In genomic region chr12:5375616-5376461, GRCm38 (mm10) we compare ENCODE assay signal across 8 mouse cellular contexts. TPM values are rescaled to one million over a fixed set of nuclear protein-coding genes. Genes with fewer than 3 reads are reported as not detected.
A peak's percentile ranks its signal among the peaks of the same experiment; 100 is the strongest.
DNase-seq lines count a peak whose midpoint lies in the region; ATAC-seq and TF ChIP-seq lines count a peak whose summit lies in the region.

TSS of gene Klhl29 (minus strand) at chr12:5375682.

- H3K4me3 ChIP-seq in hindbrain, embryonic 10.5 days: peak within 1 kb of the TSS; percentile 85
- peak within 1 kb of the TSS; percentile 68 for H3K4me3 ChIP-seq in lung, embryonic 14.5 days (ENCODE audit: low read depth, low read length)

- peaks cover 48% of the 10 kb centered on the region for H3K4me1 ChIP-seq in hindbrain, embryonic 10.5 days (replicated peaks)
- H3K4me1 ChIP-seq in lung, embryonic 14.5 days (ENCODE audit: insufficient read depth): peaks cover 5% of the 10 kb centered on the region; the same call in 1 of the 2 replicates

- peak within 1 kb of the TSS; percentile 92 for H3K27ac ChIP-seq in hindbrain, embryonic 10.5 days
- H3K27ac ChIP-seq in lung, embryonic 14.5 days (ENCODE audit: low read depth): no peak within 1 kb of the TSS

- TF ChIP-seq CTCF in lung, embryonic 14.5 days (IDR thresholded peaks at IDR 0.05; ENCODE audit: low read depth): no peak

- H3K4me2 ChIP-seq in lung, embryonic 14.5 days: peak within 1 kb of the TSS; percentile 97

- H3K27me3 ChIP-seq in hindbrain, embryonic 10.5 days (ENCODE audit: insufficient read depth, poor library complexity, severe bottlenecking): peaks cover 49% of the 10 kb centered on the region
- peaks cover 52% of the 10 kb centered on the region for H3K27me3 ChIP-seq in lung, embryonic 14.5 days (ENCODE audit: insufficient read depth, low read length)

- no peaks in the 10 kb centered on the region for H3K9me3 ChIP-seq in hindbrain, embryonic 10.5 days
- H3K9me3 ChIP-seq in lung, embryonic 14.5 days (ENCODE audit: low read depth, low read length): no peaks in the 10 kb centered on the region

- peak within 1 kb of the TSS; percentile 60 for H3K9ac ChIP-seq in lung, embryonic 14.5 days

- H3K36me3 ChIP-seq in hindbrain, embryonic 10.5 days: no peaks in the 10 kb centered on the region
- H3K36me3 ChIP-seq in lung, embryonic 14.5 days (ENCODE audit: insufficient read depth): no peaks in the 10 kb centered on the region

- peak; percentile 91 to 96 for DNase-seq in adrenal gland, adult (ENCODE audit: inconsistent age in 2 of 2, low spot score in 1 of 2)
- DNase-seq in cerebellum, postnatal 14 days: peak; percentile 97 to 98
- peak; percentile 72 to 75 for DNase-seq in frontal cortex, postnatal 14 days (ENCODE audit: low spot score in 2 of 2)
- peak; percentile 85 for DNase-seq in hindbrain, embryonic 10.5 days (ENCODE audit: low spot score)
- DNase-seq in layer of hippocampus, postnatal 10 days (ENCODE audit: low spot score in 2 of 2): peak; percentile 87 to 93
- peak; percentile 91 for DNase-seq in lung, embryonic 14.5 days
- peak; percentile 92 for DNase-seq in retina, postnatal 1 day
- DNase-seq in B cell, adult 2 months: no peak

- peak; percentile 94 for ATAC-seq in lung, embryonic 14.5 days (ENCODE audit: insufficient read depth)

- WGBS in hindbrain, embryonic 10.5 days: under 1% methylated on average over 56 of the region's 66 CpGs
- under 1% methylated on average over 62 of the region's 66 CpGs for WGBS in lung, embryonic 14.5 days

RNA-seq across cellular contexts. Expression of gene Klhl29, which starts in this region (rescaled TPM):
- polyA plus RNA-seq in hindbrain, embryonic 10.5 days (2016; fragmentation: Nextera tagmentation; extraction: Ambion mirVana): 1.4 and 1.8 TPM in 2 replicates
- 10 to 100 TPM; 27.1 to 27.5 TPM for total RNA-seq in layer of hippocampus, postnatal 10 days (2021)
- 0.97 and 1.2 TPM in 2 replicates for polyA plus RNA-seq in lung, embryonic 14.5 days (2014; fragmentation: Nextera tagmentation; extraction: Ambion mirVana)

Comparison
In these comparisons a context has a peak if more than half of its experiments do, and no peak if none do; other contexts are left out.
1. DNase-seq: peak in adrenal gland, adult (2 of 2), cerebellum, postnatal 14 days (2 of 2), frontal cortex, postnatal 14 days (2 of 2), hindbrain, embryonic 10.5 days (single experiment), layer of hippocampus, postnatal 10 days (2 of 2), lung, embryonic 14.5 days (single experiment) and retina, postnatal 1 day (single experiment); none in B cell, adult 2 months (0 of 2).